Mouse (Mus musculus) lung, postnatal 0 days (tissue): ENCODE results near the gene 2310061I04Rik.

Experiments used
- CTCF ChIP-seq: IDR thresholded peaks from 2 replicates; pipeline ENCODE4 v1.5.1; 2016; ENCODE audit warnings: antibody characterized with exemption, mild to moderate bottlenecking
- EP300 ChIP-seq: IDR thresholded peaks from 2 replicates; pipeline ENCODE4 v1.6.1; 2016; ENCODE audit warnings: antibody characterized with exemption, mild to moderate bottlenecking, control low read depth

- TF ChIP-seq CTCF (no peak), EP300 (no peak)
Observed at GRCm38 (mm10) chr17:35919864-35920301, 22.7 kb upstream of the 2310061I04Rik start.
